Mouse (Mus musculus) brain, embryonic 18.5 days (tissue): Measurements from ENCODE around the gene Sult2a2.
"Not testable (repeated sequence)": the region's sequence is repeated elsewhere in the genome, so short reads cannot be mapped to it uniquely, and the experiment has no call there.

Source experiments
- DNase-seq: peaks from one replicate; pipeline ENCODE4 v3.0.0-alpha.2; 2012; ENCODE audit warnings: low read depth, low spot score

Gene Sult2a2

DNA sequence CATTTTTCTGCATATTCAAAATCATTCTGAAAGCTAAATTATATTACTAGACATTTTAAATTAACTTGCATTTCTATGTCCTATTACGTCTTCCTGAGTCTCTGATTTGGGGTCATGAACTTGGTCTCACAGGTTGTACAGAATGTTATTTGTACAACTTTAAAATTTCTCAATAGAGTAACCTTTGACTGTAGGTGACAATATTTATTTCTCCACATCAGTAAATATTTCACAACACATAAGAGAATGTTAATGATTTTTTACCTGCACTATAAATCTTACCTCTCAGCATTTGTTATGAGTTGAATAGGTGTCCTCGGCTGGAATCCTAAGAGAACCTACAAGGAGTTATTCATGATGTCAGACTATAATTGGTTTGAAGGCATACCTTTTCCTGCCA lies at the start of gene Sult2a2:
Gene Sult2a2, plus strand, starts transcription at position 301 of the 400 bp plus-strand sequence.
- not testable (repeated sequence) for DNase-seq

- no peak for DNase-seq
Observed at GRCm38 (mm10) chr7:13813913-13814312, 80.6 kb downstream of the Sult2a2 start.
